Mouse (Mus musculus): ENCODE results near the gene Dtnbp1. TPM values are rescaled to one million over a fixed set of nuclear protein-coding genes. Genes with fewer than 3 reads are reported as not detected.

The Dtnbp1 gene
- total and polyA plus RNA-seq, 2 experiments from 2014 or later, result 115 to 139 TPM

DNA sequence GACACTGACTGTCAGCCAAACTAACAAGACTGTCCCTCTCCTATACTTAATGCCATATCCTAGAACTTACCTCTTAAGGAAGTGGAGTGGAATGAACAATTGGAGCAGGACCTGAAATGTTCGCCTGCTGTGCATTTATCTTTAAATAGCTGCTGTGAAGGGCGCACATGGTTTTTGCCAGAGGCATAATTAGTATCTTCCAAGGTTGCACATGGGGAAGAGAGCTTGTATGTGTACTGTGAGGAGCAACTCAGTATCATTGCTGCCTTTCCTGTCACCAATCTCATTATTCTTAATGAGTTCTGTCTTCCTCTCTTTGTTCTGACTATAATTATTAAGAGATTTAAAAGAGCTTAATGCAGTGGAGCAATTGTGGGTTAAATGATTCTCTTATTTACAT is 125.1 kb downstream of the Dtnbp1 start:
- Histone ChIP-seq H3K4me2 (ENCODE audit: low read depth, low read length, poor library complexity, severe bottlenecking) (no peak overlapping the region), H3K9ac (replicated peaks; ENCODE audit: low read length, poor library complexity, severe bottlenecking) (no peak overlapping the region), H3K4me3 (ENCODE audit: low read depth, low read length) (no peak overlapping the region), H3K4me1 (ENCODE audit: insufficient read depth, low read length) (0 out of 2 replicates have a peak, but pooled peaks cover 2% of the 10 kb centered on the region), H3K27me3 (ENCODE audit: insufficient read depth, low read length) (no peaks in the 10 kb centered on the region), H3K36me3 (ENCODE audit: insufficient read depth, low read length) (no peaks in the 10 kb centered on the region), H3K27ac (ENCODE audit: low read depth, low read length) (no peak overlapping the region), H3K9me3 (ENCODE audit: low read length) (no peaks in the 10 kb centered on the region)
- ATAC-seq (ENCODE audit: low FRiP score), result no peak
- DNase-seq (ENCODE audit: low spot score), result no peak
- WGBS, result 61% methylated on average over 2 of the region's 2 CpGs
- TF ChIP-seq CTCF (IDR thresholded peaks at IDR 0.05), result no peak

Other genes with a start within 250 kb of the Dtnbp1 start
- not detected in 2 replicates for gene Gm9817, start 76.5 kb upstream of the Dtnbp1 start, total RNA-seq (2014; rRNA removed)
- gene Gm9817, start 76.5 kb upstream of the Dtnbp1 start, polyA plus RNA-seq (2015; fragmentation: Nextera tagmentation; extraction: Ambion mirVana), result 0.17 TPM in 1 of 2 replicates, not detected in the other